Mouse (Mus musculus) liver, adult 2 months (tissue): ENCODE measurements around the gene Tmem131. TPM values are rescaled to one million over a fixed set of nuclear protein-coding genes. Genes with fewer than 3 reads are reported as not detected.
"Not testable (repeated sequence)": the region's sequence is repeated elsewhere in the genome, so short reads cannot be mapped to it uniquely, and the experiment has no call there.

Experiments used
- DNase-seq: peaks from one replicate; pipeline ENCODE4 v3.0.0-alpha.2; 2011; ENCODE audit warnings: low read depth, low spot score; ENCODE audit errors: extremely low read depth
- H3K27ac ChIP-seq: fragments of 200-500 bp; replicated peaks from 2 replicates; pipeline ENCODE4 v1.5.1; 2012; ENCODE audit warnings: low read depth, mild to moderate bottlenecking, control low read depth, inconsistent platforms, low read length; ENCODE audit not compliant: insufficient read depth
- H3K27me3 ChIP-seq: fragments of 200-500 bp; 2 replicates; pipeline ENCODE4 v1.6.1; 2012; ENCODE audit warnings: mild to moderate bottlenecking, moderate library complexity, low read length, inconsistent platforms; ENCODE audit not compliant: control insufficient read depth, insufficient read depth
- H3K36me3 ChIP-seq: fragments of 200-500 bp; 2 replicates; pipeline ENCODE4 v1.6.1; 2012; ENCODE audit warnings: low read length, inconsistent platforms; ENCODE audit not compliant: control insufficient read depth, insufficient read depth
- H3K4me1 ChIP-seq: fragments of 200-500 bp; 2 replicates; pipeline ENCODE4 v1.6.1; 2011; ENCODE audit warnings: low read length; ENCODE audit not compliant: control insufficient read depth, insufficient read depth
- H3K4me3 ChIP-seq: fragments of 200-500 bp; 2 replicates; pipeline ENCODE4 v1.5.1; 2011; ENCODE audit warnings: low read depth, mild to moderate bottlenecking, control low read depth, low read length, moderate library complexity; ENCODE audit not compliant: insufficient read depth
- H3K79me2 ChIP-seq: fragments of 200-500 bp; 2 replicates; pipeline ENCODE4 v1.6.1; 2012; ENCODE audit warnings: inconsistent platforms, mild to moderate bottlenecking, low read length, moderate library complexity; ENCODE audit not compliant: control insufficient read depth, insufficient read depth
- H3K9ac ChIP-seq: fragments of 200-500 bp; 2 replicates; pipeline ENCODE4 v1.6.1; 2012; ENCODE audit warnings: low read depth, mild to moderate bottlenecking, control low read depth, inconsistent platforms, low read length
- CTCF ChIP-seq: fragments of 200-500 bp; IDR thresholded peaks from 2 replicates; pipeline ENCODE4 v1.5.1; 2011; ENCODE audit warnings: low read depth, low read length, control low read depth
- POLR2A ChIP-seq: fragments of 200-500 bp; IDR thresholded peaks from 2 replicates; pipeline ENCODE4 v1.6.1; 2011; ENCODE audit warnings: low read length, control low read depth; ENCODE audit not compliant: insufficient read depth; ENCODE audit errors: extremely low read depth
- WGBS: fragments of 180-500 bp; shearing (Covaris S2); methylation state at CpG from one replicate; pipeline ENCODE4 v1.1.7; 2018; 5-methylcytosine and 5-hydroxymethylcytosine counted together
- polyA plus RNA-seq: library from polyadenylated mRNA; depleted of rRNA; stranded (reverse); fragments of >200 nt; gene quantifications from 2 replicates; pipeline ENCODE4 v1.2.3, GENCODE M21; 2012
- total RNA-seq: library from RNA; depleted of rRNA; stranded (reverse); fragments of >200 nt; gene quantifications from 2 replicates; pipeline ENCODE4 v1.2.3, GENCODE M21; 2014

The Tmem131 gene
- total and polyA plus RNA-seq, 2 experiments: 6.3 to 10.2 TPM

DNA sequence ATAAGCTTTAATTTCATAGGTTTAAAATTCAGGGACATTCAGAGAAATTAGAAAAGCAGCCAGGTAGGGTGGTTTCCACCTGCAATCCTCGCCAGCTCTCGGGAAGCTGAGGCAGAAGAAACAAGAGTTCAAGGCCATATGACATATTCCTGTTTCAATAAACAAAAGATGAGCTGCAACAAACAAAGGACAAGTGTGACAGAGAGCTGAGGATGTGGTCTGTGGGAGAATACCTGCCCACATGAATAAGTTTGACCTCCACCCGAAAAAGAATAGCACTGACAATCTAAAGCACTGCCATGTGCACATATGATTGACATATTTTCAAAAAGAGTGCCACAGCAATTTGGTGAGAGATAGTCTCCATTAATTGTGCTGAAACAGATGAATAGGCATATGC is 31.9 kb downstream of the Tmem131 start:
- Histone ChIP-seq H3K79me2 (peaks cover 38% of the 10 kb centered on the region), H3K36me3 (no peaks in the 10 kb centered on the region), H3K4me3 (no peak overlapping the region), H3K4me1 (peaks cover 6% of the 10 kb centered on the region; the same call in 1 of the 2 replicates), H3K9ac (no peak overlapping the region), H3K27me3 (no peaks in the 10 kb centered on the region), H3K27ac (no peak overlapping the region)
- WGBS: 65% methylated on average over 3 of the region's 3 CpGs
- DNase-seq: no peak
- TF ChIP-seq CTCF (no peak), POLR2A (no peak)

DNA sequence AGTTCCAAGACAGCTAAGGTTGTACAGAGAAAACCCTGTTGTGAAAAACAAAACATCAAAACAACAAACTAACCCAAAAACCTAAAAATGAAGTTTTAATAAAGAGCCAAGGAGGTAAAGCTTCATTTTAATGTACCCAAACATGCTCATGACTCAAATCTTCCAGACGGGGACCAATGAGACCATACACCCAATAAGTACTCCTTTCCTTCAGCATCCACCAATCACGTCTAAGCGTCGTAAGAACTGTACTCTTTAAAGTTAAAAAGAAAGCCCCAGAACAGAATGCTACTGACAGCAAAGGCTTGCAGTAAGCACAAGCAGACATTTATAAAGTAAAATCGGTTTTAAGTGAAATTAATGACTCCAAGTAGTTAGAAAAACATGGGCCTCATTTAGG is 33.1 kb downstream of the Tmem131 start:
- Histone ChIP-seq H3K9ac (no peak overlapping the region), H3K4me3 (no peak overlapping the region), H3K27me3 (no peaks in the 10 kb centered on the region), H3K4me1 (peaks cover 5% of the 10 kb centered on the region; the same call in 1 of the 2 replicates), H3K36me3 (no peaks in the 10 kb centered on the region), H3K27ac (no peak overlapping the region), H3K79me2 (peaks cover 31% of the 10 kb centered on the region)
- WGBS: 93% methylated on average over 5 of the region's 5 CpGs
- no peak for DNase-seq
- no peak for TF ChIP-seq POLR2A
- no peak for TF ChIP-seq CTCF

- H3K27ac ChIP-seq, H3K4me1 ChIP-seq, H3K4me3 ChIP-seq, H3K27me3 ChIP-seq, H3K36me3 ChIP-seq, H3K9ac ChIP-seq: not testable (repeated sequence)
- peaks cover 27% of the 10 kb centered on the region for H3K79me2 ChIP-seq
- peak; percentile 33 for DNase-seq
- WGBS: 79% methylated on average over 7 of the region's 7 CpGs
Observed at GRCm38 (mm10) chr1:36909965-36910364, 33.5 kb downstream of the Tmem131 start.

DNA sequence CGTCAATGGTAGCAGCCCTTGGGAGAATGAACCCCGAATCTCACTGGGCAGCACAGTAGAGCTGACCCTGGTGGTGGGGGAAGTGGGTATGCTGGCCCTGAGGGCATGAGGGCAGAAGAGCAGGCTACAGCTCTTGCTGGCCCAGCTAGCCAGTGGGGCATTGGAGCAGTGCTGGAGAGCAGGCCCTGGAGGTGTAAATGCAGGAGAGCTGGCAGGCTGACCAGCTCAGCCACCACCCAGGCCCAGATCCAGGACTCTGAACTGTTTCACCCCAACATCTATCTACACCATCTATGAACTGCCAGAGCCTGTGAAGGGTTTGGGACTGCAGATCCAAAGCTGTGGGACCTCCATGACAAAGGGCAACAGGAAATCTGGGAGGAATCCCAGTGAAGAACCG is 38.2 kb downstream of the Tmem131 start:
- Histone ChIP-seq H3K9ac (no peak overlapping the region), H3K4me1 (peaks cover 14% of the 10 kb centered on the region), H3K27me3 (no peaks in the 10 kb centered on the region), H3K27ac (no peak overlapping the region), H3K4me3 (no peak overlapping the region), H3K79me2 (peaks cover 36% of the 10 kb centered on the region), H3K36me3 (no peaks in the 10 kb centered on the region)
- DNase-seq: peak; percentile 68
- WGBS: 31% methylated on average over 3 of the region's 3 CpGs
- TF ChIP-seq POLR2A (no peak), CTCF (no peak)

- no peaks in the 10 kb centered on the region for H3K36me3 ChIP-seq
- 20% methylated on average over 6 of the region's 6 CpGs for WGBS
- peaks cover 19% of the 10 kb centered on the region for H3K4me1 ChIP-seq
- H3K79me2 ChIP-seq: peaks cover 33% of the 10 kb centered on the region
- TF ChIP-seq CTCF (no peak), POLR2A (no peak)
- H3K4me3 ChIP-seq: no peak overlapping the region
- peak; percentile 66 for DNase-seq
- H3K27me3 ChIP-seq: no peaks in the 10 kb centered on the region
- no peak overlapping the region for H3K9ac ChIP-seq
- H3K27ac ChIP-seq: no peak overlapping the region
Observed at GRCm38 (mm10) chr1:36904489-36904888, 39.0 kb downstream of the Tmem131 start.

- Histone ChIP-seq H3K79me2 (peaks cover 33% of the 10 kb centered on the region), H3K4me1 (peaks cover 19% of the 10 kb centered on the region), H3K9ac (no peak overlapping the region), H3K4me3 (no peak overlapping the region), H3K27ac (no peak overlapping the region), H3K27me3 (no peaks in the 10 kb centered on the region), H3K36me3 (no peaks in the 10 kb centered on the region)
- TF ChIP-seq POLR2A (no peak), CTCF (0 out of 2 replicates have a peak, but pooled peaks have one; percentile 15)
- DNase-seq: no peak
- 59% methylated on average over 3 of the region's 3 CpGs for WGBS
Observed at GRCm38 (mm10) chr1:36904084-36904451, 39.4 kb downstream of the Tmem131 start.
